Mouse (Mus musculus) liver, adult 2 months (tissue): ENCODE measurements around the gene Trabd2b. TPM values are rescaled to one million over a fixed set of nuclear protein-coding genes. Genes with fewer than 3 reads are reported as not detected.

ENCODE experiments used
- DNase-seq: peaks from one replicate; pipeline ENCODE4 v3.0.0-alpha.2; 2011; ENCODE audit warnings: low read depth, low spot score; ENCODE audit errors: extremely low read depth
- H3K27ac ChIP-seq: fragments of 200-500 bp; replicated peaks from 2 replicates; pipeline ENCODE4 v1.5.1; 2012; ENCODE audit warnings: low read depth, mild to moderate bottlenecking, control low read depth, inconsistent platforms, low read length; ENCODE audit not compliant: insufficient read depth
- H3K27me3 ChIP-seq: fragments of 200-500 bp; 2 replicates; pipeline ENCODE4 v1.6.1; 2012; ENCODE audit warnings: mild to moderate bottlenecking, moderate library complexity, low read length, inconsistent platforms; ENCODE audit not compliant: control insufficient read depth, insufficient read depth
- H3K36me3 ChIP-seq: fragments of 200-500 bp; 2 replicates; pipeline ENCODE4 v1.6.1; 2012; ENCODE audit warnings: low read length, inconsistent platforms; ENCODE audit not compliant: control insufficient read depth, insufficient read depth
- H3K4me1 ChIP-seq: fragments of 200-500 bp; 2 replicates; pipeline ENCODE4 v1.6.1; 2011; ENCODE audit warnings: low read length; ENCODE audit not compliant: control insufficient read depth, insufficient read depth
- H3K4me3 ChIP-seq: fragments of 200-500 bp; 2 replicates; pipeline ENCODE4 v1.5.1; 2011; ENCODE audit warnings: low read depth, mild to moderate bottlenecking, control low read depth, low read length, moderate library complexity; ENCODE audit not compliant: insufficient read depth
- H3K79me2 ChIP-seq: fragments of 200-500 bp; 2 replicates; pipeline ENCODE4 v1.6.1; 2012; ENCODE audit warnings: inconsistent platforms, mild to moderate bottlenecking, low read length, moderate library complexity; ENCODE audit not compliant: control insufficient read depth, insufficient read depth
- H3K9ac ChIP-seq: fragments of 200-500 bp; 2 replicates; pipeline ENCODE4 v1.6.1; 2012; ENCODE audit warnings: low read depth, mild to moderate bottlenecking, control low read depth, inconsistent platforms, low read length
- CTCF ChIP-seq: fragments of 200-500 bp; IDR thresholded peaks from 2 replicates; pipeline ENCODE4 v1.5.1; 2011; ENCODE audit warnings: low read depth, low read length, control low read depth
- POLR2A ChIP-seq: fragments of 200-500 bp; IDR thresholded peaks from 2 replicates; pipeline ENCODE4 v1.6.1; 2011; ENCODE audit warnings: low read length, control low read depth; ENCODE audit not compliant: insufficient read depth; ENCODE audit errors: extremely low read depth
- WGBS: fragments of 180-500 bp; shearing (Covaris S2); methylation state at CpG from one replicate; pipeline ENCODE4 v1.1.7; 2018; 5-methylcytosine and 5-hydroxymethylcytosine counted together
- polyA plus RNA-seq: library from polyadenylated mRNA; depleted of rRNA; stranded (reverse); fragments of >200 nt; gene quantifications from 2 replicates; pipeline ENCODE4 v1.2.3, GENCODE M21; 2012
- total RNA-seq: library from RNA; depleted of rRNA; stranded (reverse); fragments of >200 nt; gene quantifications from 2 replicates; pipeline ENCODE4 v1.2.3, GENCODE M21; 2014

The Trabd2b gene
- total and polyA plus RNA-seq, 2 experiments = 0.09 to 0.10 TPM

- no peaks in the 10 kb centered on the region for H3K79me2 ChIP-seq
- no peak overlapping the region for H3K27ac ChIP-seq
- H3K4me3 ChIP-seq = no peak overlapping the region
- H3K4me1 ChIP-seq = no peaks in the 10 kb centered on the region
- whole genome bisulfite sequencing = 72% methylated on average over 1 of the region's 1 CpGs
- no peak overlapping the region for H3K9ac ChIP-seq
- no peaks in the 10 kb centered on the region for H3K36me3 ChIP-seq
- no peak for TF ChIP-seq CTCF
- TF ChIP-seq POLR2A = no peak
- no peak for DNase-seq
- H3K27me3 ChIP-seq = no peaks in the 10 kb centered on the region
These were observed 32.2 kb upstream of the Trabd2b start for GRCm38 (mm10) chr4:114374330-114374729.

GRCm38 (mm10) chr4:114377531-114377930 lies 29.0 kb upstream of the Trabd2b start:
- DNase-seq = no peak

GRCm38 (mm10) chr4:114378512-114378911 lies 28.0 kb upstream of the Trabd2b start:
- no peak for DNase-seq
- Histone ChIP-seq H3K4me3 (no peak overlapping the region), H3K27me3 (no peaks in the 10 kb centered on the region), H3K4me1 (no peaks in the 10 kb centered on the region), H3K9ac (no peak overlapping the region), H3K27ac (no peak overlapping the region), H3K79me2 (no peaks in the 10 kb centered on the region), H3K36me3 (no peaks in the 10 kb centered on the region)
- TF ChIP-seq CTCF (no peak), POLR2A (no peak)
- WGBS = 75% methylated on average over 7 of the region's 7 CpGs

More at GRCm38 (mm10) chr4:114377531-114377930, 29.0 kb upstream of the Trabd2b start:
- H3K27ac ChIP-seq = no peak overlapping the region
- H3K4me3 ChIP-seq = no peak overlapping the region
- no peaks in the 10 kb centered on the region for H3K4me1 ChIP-seq
- WGBS = 87% methylated on average over 11 of the region's 11 CpGs
- no peak for TF ChIP-seq CTCF
- no peak overlapping the region for H3K9ac ChIP-seq
- H3K36me3 ChIP-seq = no peaks in the 10 kb centered on the region
- no peaks in the 10 kb centered on the region for H3K79me2 ChIP-seq
- no peaks in the 10 kb centered on the region for H3K27me3 ChIP-seq

GRCm38 (mm10) chr4:114379416-114379956 lies 27.0 kb upstream of the Trabd2b start:
- Histone ChIP-seq H3K79me2 (no peaks in the 10 kb centered on the region), H3K27ac (no peak overlapping the region), H3K36me3 (no peaks in the 10 kb centered on the region), H3K4me3 (no peak overlapping the region), H3K4me1 (no peaks in the 10 kb centered on the region), H3K27me3 (no peaks in the 10 kb centered on the region), H3K9ac (no peak overlapping the region)
- 86% methylated on average over 4 of the region's 4 CpGs for WGBS
- TF ChIP-seq CTCF = no peak
- TF ChIP-seq POLR2A = no peak
- no peak for DNase-seq

GRCm38 (mm10) chr4:114382627-114383026 lies 23.9 kb upstream of the Trabd2b start:
- Histone ChIP-seq H3K4me1 (no peaks in the 10 kb centered on the region), H3K36me3 (no peaks in the 10 kb centered on the region), H3K4me3 (no peak overlapping the region), H3K9ac (no peak overlapping the region), H3K79me2 (no peaks in the 10 kb centered on the region), H3K27ac (no peak overlapping the region), H3K27me3 (no peaks in the 10 kb centered on the region)
- DNase-seq = no peak
- TF ChIP-seq CTCF = no peak
- no peak for TF ChIP-seq POLR2A
- WGBS = 36% methylated on average over 1 of the region's 1 CpGs

GRCm38 (mm10) chr4:114385236-114385635 lies 21.3 kb upstream of the Trabd2b start:
- H3K4me1 ChIP-seq = no peaks in the 10 kb centered on the region
- no peak overlapping the region for H3K9ac ChIP-seq
- H3K4me3 ChIP-seq = no peak overlapping the region
- no peaks in the 10 kb centered on the region for H3K36me3 ChIP-seq
- H3K79me2 ChIP-seq = no peaks in the 10 kb centered on the region
- no peak for TF ChIP-seq POLR2A
- no peak for TF ChIP-seq CTCF
- DNase-seq = no peak
- 89% methylated on average over 5 of the region's 5 CpGs for WGBS
- H3K27me3 ChIP-seq = no peaks in the 10 kb centered on the region
- no peak overlapping the region for H3K27ac ChIP-seq
